Mouse (Mus musculus) 3T3-L1 (cell line): ENCODE results near the gene Dapk1.

ENCODE experiments used
- DNase-seq: peaks from one replicate; pipeline ENCODE4 v3.0.0-alpha.2; 2015; ENCODE audit warnings: low read depth, low spot score

The Dapk1 gene

GRCm38 (mm10) chr13:60664058-60664457 lies 62.3 kb downstream of the Dapk1 start:
- no peak for DNase-seq

- DNase-seq = no peak
Measured at GRCm38 (mm10) chr13:60664816-60665215, 63.1 kb downstream of the Dapk1 start.

- no peak for DNase-seq
Measured at GRCm38 (mm10) chr13:60665402-60665801, 63.7 kb downstream of the Dapk1 start.

- DNase-seq = no peak
Measured at GRCm38 (mm10) chr13:60668036-60668435, 66.3 kb downstream of the Dapk1 start.

- DNase-seq = no peak
Measured at GRCm38 (mm10) chr13:60670605-60671004, 68.9 kb downstream of the Dapk1 start.

GRCm38 (mm10) chr13:60671235-60671634 lies 69.5 kb downstream of the Dapk1 start:
- DNase-seq = no peak

DNA sequence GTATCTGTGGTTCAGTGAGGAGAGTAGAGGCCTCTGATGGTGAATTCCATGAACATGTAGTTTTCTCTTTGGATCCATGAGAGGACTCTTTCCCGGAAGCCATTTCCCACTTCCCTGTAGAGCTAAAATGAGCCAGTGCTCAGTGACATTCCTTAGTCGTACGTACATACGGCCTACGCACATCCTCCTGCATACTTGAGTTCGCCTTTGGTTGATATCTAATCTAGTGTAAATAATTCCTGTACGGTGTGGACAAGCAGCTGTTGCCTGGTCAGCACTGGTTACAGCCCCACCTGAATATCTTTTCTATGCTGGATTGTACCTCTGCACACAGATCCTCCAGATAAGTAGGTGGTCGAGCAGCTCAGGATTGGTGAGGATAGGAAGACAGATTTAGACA lies 70.5 kb downstream of the Dapk1 start:
- no peak for DNase-seq

DNA sequence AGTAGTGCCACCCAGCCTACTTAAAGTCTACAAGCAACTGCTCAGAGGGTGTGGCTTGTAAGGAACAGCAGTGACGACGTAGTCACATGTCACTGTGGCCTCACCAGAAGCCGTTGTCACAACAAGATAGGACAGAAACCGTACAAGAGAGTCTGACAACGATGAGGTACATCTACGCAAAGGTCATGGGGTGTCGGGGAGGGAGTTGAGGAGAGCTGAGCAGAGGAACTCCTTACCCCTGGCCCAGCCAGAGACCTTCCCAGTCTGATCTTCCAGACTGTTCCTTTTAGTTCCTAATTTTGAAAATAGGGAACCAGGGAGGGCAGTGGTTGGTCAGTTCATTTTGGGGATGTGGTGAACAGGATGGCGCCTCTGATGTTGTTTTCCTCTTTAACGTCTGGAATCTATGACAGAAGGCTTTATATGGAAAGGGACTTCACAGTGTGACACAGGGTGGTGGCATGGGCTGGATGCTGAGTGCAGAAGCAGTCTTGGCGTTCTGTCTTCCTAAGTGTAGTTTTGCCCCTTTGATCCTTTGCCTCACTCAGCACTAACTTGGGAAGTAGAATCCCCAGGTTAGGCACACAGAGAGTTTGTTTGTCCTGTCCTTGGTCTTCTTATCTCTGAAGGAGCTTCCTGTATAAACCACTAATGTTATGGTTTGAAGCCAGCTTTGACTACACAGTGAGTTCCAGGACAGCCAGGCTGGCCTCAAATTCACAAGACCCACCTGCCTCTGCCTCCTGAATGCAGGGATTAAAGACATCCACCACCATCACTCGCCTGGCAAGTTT lies 71.3 kb downstream of the Dapk1 start:
- no peak for DNase-seq

GRCm38 (mm10) chr13:60674301-60674700 lies 72.6 kb downstream of the Dapk1 start:
- no peak for DNase-seq

GRCm38 (mm10) chr13:60674911-60675310 lies 73.2 kb downstream of the Dapk1 start:
- no peak for DNase-seq

GRCm38 (mm10) chr13:60675416-60675815 lies 73.7 kb downstream of the Dapk1 start:
- DNase-seq = no peak

DNA sequence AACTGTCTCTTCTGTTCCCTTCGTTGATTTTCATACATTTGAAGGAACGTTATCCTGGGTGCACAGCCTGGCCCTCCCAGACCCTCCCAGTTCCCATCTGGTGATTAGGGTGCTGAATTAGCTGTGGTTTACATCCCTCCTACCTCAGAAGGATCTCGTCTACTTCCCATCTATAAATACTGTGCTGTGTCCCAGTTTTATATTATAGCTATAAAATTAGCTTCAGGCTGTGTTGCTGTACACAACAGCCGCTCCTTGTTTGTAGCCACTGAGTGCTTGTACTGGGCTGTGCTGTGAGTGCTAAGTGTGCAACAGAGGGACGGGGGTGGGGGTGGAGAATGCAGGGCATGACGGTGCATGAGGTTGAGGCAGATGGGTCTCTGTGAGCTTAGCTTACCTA lies 77.2 kb downstream of the Dapk1 start:
- no peak for DNase-seq

GRCm38 (mm10) chr13:60682714-60683695 lies 81.3 kb downstream of the Dapk1 start:
- DNase-seq = no peak

DNA sequence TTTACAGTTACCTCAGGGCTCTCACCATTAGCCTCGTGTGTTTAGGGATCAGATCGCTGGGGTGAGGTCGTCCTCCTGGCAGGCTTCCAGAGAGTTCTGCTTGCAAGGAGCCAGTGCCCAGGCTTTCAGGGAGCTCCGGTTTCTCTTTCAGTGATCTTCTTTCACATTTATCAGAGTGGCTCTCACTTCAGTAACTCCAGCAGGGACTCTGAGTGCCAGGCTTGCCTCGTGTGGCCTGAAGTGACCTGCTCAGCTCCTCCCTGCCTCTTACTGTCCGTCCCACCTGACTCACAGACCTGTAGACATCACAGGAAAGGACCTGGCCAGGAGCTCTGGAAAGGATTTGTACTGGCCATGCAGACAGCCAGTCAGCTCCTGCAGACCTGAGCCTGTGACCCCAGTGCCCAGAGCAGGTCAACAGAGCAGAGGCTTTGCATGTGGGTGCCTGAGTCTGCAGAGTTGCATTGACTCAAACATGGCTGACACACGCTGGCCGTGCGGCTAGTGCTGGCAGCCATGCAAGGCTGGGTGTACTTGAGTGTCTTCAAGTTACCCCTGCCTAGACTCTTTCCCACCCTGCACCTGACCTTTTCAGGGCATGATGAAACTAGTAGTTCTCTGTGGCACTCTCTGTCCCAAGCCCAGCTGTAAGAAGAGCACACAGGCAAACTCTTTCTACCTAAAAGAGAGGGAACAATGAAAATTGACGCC lies 82.5 kb downstream of the Dapk1 start:
- DNase-seq = no peak

DNA sequence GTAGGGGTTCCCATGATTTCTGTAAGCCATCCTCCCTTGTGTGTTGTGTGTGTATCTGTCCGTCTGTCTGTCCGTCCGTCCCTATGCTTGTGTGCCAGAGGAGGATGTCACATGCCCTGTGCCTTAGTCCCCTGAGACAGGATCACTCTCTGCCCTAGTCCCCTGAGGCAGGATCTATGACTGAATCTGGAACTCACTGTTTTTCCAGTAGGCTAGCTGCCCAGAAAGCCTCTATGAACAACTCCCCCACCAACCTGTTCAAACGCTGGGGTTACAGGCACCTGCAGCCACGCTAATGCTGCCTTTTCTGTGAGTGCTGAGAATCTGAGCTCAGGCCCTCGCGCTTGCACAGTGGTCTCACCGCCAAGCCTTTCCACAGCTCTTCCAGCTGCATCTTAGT lies 83.1 kb downstream of the Dapk1 start:
- DNase-seq = no peak

GRCm38 (mm10) chr13:60685216-60685615 lies 83.5 kb downstream of the Dapk1 start:
- DNase-seq = no peak

DNA sequence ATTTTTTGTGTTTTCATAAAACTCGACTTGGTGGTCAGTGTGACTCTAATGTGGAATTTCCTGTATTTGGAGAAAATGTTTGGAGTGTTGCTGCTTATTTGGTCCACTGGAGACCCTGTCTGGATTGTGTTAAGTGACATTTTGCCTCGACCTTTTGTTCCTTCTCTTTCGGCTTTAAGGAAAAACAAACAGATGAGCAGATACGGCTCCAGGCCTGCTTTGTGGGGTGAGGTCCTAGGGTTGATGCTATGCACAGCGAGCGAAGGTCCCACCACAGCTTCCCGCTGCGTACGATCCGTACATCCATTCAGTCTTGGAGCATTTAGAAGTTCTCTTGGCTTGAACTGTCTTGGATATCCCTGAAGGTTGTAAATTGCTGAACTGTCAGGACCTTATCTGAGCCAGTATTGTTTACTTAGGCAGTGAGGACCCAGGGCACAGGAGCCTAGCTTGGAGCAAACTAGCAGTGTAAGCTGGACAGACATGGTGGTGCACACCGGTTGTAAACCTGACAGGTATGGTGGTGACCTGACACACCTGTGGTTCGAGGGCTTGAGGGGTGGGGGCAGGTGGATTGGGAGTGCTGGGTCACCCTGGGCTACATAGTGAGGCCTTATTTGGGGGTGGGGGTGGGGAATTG lies 84.4 kb downstream of the Dapk1 start:
- DNase-seq = no peak

DNA sequence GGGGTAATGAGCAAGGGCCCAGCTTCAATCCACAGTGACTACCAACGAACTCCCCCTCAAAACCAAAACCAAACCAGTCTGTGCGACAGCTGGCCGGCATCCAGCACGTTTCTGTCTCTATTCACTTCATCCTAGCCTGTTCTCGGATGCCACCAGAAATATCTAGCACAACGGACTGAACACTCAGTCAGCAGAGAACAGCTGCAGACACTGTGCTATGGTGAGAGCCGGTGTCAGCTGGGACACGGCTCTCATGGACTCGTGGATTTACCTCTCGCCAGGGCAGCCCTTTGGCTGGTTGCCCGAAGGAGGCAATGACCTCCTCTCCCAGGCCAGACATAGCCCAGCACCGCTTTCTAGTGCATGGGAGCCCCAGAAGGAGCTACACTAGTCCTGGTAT lies 85.2 kb downstream of the Dapk1 start:
- DNase-seq = no peak

GRCm38 (mm10) chr13:60687462-60687861 lies 85.7 kb downstream of the Dapk1 start:
- no peak for DNase-seq

DNA sequence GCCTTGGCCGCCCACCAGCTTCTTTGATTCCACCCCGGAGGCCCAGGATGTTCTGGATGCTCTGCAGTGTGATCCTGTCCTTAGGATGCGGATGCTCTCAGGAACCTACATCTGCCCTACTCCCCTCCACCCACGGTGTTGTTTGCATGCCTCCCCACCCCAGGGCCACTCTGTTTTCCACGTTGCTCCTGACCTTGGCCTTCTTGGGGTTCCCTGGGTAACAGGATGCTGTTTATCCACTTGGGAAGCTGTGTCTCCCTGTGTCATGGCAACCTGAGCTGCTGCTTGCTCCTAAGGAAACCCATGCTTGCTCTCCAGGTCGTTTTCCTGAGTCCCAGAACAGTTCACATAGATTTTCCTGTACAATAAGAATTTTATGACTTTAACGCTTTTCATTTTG lies 86.1 kb downstream of the Dapk1 start:
- DNase-seq = no peak

DNA sequence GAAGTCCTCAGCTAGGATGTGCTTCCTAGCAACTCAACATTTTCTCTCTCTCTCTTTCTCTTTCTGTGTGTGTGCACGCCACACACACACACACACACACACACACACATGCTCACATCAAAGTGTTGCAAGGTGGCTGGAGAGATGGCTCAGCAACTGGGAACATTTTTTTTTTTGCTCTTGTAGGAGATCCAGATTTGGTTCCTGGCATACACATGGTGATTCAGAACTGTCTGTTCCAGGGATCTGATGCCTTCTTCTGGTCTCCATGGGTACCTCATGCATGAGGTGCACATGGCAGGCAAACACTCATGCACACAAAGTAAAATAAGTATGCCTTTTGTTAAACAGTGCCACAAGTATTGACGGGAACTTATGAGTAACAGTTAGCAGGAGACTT lies 89.2 kb downstream of the Dapk1 start:
- DNase-seq = no peak

DNA sequence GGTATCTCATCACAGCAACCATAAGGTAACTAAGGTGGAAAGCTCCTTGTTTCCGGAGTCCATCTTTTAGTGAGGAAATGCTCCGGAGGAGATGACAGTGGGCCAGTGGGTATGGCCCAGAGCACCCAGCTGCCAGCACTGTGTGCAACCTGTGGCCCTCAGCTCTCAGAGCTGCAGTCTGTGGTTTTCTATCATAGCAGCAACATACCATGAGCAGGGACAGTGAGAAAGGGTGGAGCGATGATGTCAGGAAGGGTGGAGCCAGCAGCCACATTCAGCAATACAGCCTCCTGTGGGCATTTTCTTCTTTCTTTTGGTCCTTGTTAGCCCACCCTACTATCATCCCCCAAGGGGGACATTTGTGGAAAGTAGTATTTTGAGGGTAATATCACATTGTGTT lies 90.2 kb downstream of the Dapk1 start:
- DNase-seq = no peak
